In the genomic region with DNA sequence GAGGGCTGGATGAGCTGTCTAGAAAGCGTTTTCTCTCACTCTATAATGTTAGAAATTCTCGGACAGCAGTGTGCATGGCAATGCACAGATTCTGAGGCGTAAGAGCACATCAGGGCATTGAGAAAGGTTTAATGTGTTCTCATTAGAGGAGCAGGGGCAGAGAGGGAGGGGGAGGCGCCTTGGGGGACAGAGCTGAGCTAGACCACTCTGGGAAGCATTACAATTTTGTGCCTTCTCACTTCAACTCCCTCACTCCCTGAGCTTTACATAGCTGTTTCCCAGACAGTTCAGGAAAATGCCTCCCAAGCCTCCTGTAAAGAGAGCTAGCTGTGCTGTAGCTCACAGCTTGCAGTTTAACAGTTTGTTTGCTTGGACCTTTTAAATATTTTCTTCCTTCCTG, we compare ENCODE assay signal across 13 mouse cellular contexts.
DNase-seq lines count a peak whose midpoint lies in the region; ATAC-seq lines count a peak whose summit lies in the region.
"Had no signal": no experiment of that assay in that cellular context is flagged by ENCODE, and none has a peak within 500 bp of the region (broad histone marks: within the 10 kb centered on the region; RNA-seq: fewer than 3 reads in every experiment).

No protein-coding gene starts in this region.

- no peaks in the 10 kb centered on the region for H3K27me3 ChIP-seq in forebrain, embryonic 13.5 days
- no peaks in the 10 kb centered on the region for H3K27me3 ChIP-seq in limb, embryonic 11.5 days (ENCODE audit: control insufficient read depth, insufficient read depth, low read length)
- H3K27me3 ChIP-seq in neural tube, embryonic 12.5 days (replicated peaks) = no peaks in the 10 kb centered on the region
- no peaks in the 10 kb centered on the region for H3K27me3 ChIP-seq in liver, embryonic 12.5 days (replicated peaks)
- H3K27me3 ChIP-seq: CH12.LX; heart, embryonic 15.5 days; liver, embryonic 13.5 days; stomach, embryonic 15.5 days had no signal

- no peaks in the 10 kb centered on the region for H3K36me3 ChIP-seq in forebrain, embryonic 13.5 days (ENCODE audit: poor library complexity, severe bottlenecking)
- no peaks in the 10 kb centered on the region for H3K36me3 ChIP-seq in limb, embryonic 11.5 days (ENCODE audit: control insufficient read depth, insufficient read depth, low read length)
- no peaks in the 10 kb centered on the region for H3K36me3 ChIP-seq in neural tube, embryonic 12.5 days
- H3K36me3 ChIP-seq in liver, embryonic 12.5 days = no peaks in the 10 kb centered on the region
- H3K36me3 ChIP-seq: heart, embryonic 15.5 days; liver, embryonic 13.5 days; stomach, embryonic 15.5 days had no signal

- peak; percentile 62 for DNase-seq in embryo, embryonic 11 days
- DNase-seq in limb, embryonic 11.5 days (ENCODE audit: low spot score) = no peak
- DNase-seq in heart, adult 11 months = no peak
- DNase-seq in urinary bladder, postnatal 4 days (ENCODE audit: low spot score in 2 of 2) = no peak
- DNase-seq: cerebellum, postnatal 25 days; kidney, adult 2 months; liver, embryonic 13.5 days had no signal

- H3K9me3 ChIP-seq in forebrain, embryonic 13.5 days (replicated peaks) = no peaks in the 10 kb centered on the region
- no peaks in the 10 kb centered on the region for H3K9me3 ChIP-seq in limb, embryonic 11.5 days (ENCODE audit: control insufficient read depth, low read length)
- no peaks in the 10 kb centered on the region for H3K9me3 ChIP-seq in neural tube, embryonic 12.5 days
- no peaks in the 10 kb centered on the region for H3K9me3 ChIP-seq in liver, embryonic 12.5 days (replicated peaks)
- H3K9me3 ChIP-seq: heart, embryonic 15.5 days; liver, embryonic 13.5 days; stomach, embryonic 15.5 days had no signal

- peak overlapping the region; percentile 54; the same call in 1 of the 2 replicates for H3K27ac ChIP-seq in forebrain, embryonic 13.5 days
- H3K27ac ChIP-seq in limb, embryonic 11.5 days (replicated peaks; ENCODE audit: low read depth, low read length) = no peak overlapping the region
- H3K27ac ChIP-seq in neural tube, embryonic 12.5 days = 0 out of 2 replicates have a peak overlapping the region, but pooled peaks have one; percentile 26
- no peak overlapping the region for H3K27ac ChIP-seq in liver, embryonic 12.5 days
- H3K27ac ChIP-seq: heart, embryonic 15.5 days; liver, embryonic 13.5 days; stomach, embryonic 15.5 days had no signal

- peaks cover 60% of the 10 kb centered on the region for H3K4me1 ChIP-seq in forebrain, embryonic 13.5 days
- H3K4me1 ChIP-seq in limb, embryonic 11.5 days (ENCODE audit: control insufficient read depth, insufficient read depth, low read length) = peaks cover 14% of the 10 kb centered on the region
- H3K4me1 ChIP-seq in neural tube, embryonic 12.5 days = peaks cover 44% of the 10 kb centered on the region
- no peaks in the 10 kb centered on the region for H3K4me1 ChIP-seq in liver, embryonic 12.5 days
- H3K4me1 ChIP-seq: liver, embryonic 13.5 days had no signal

- ATAC-seq in forebrain, embryonic 13.5 days = no peak; the same call in 1 of the 2 replicates
- ATAC-seq in limb, embryonic 11.5 days (ENCODE audit: insufficient number of reproducible peaks, low FRiP score, low TSS enrichment, low read depth) = no peak
- ATAC-seq in neural tube, embryonic 12.5 days (ENCODE audit: low FRiP score, low read depth) = no peak
- no peak for ATAC-seq in liver, embryonic 12.5 days

- WGBS in forebrain, embryonic 13.5 days = 4% methylated on average over 4 of the region's 4 CpGs
- whole genome bisulfite sequencing in limb, embryonic 11.5 days = 23% methylated on average over 4 of the region's 4 CpGs
- WGBS in neural tube, embryonic 12.5 days = 5% methylated on average over 4 of the region's 4 CpGs
- 46% methylated on average over 4 of the region's 4 CpGs for WGBS in liver, embryonic 12.5 days (ENCODE audit: insufficient replicate concordance)

- no peak overlapping the region for H3K9ac ChIP-seq in forebrain, embryonic 13.5 days
- no peak overlapping the region for H3K9ac ChIP-seq in limb, embryonic 11.5 days (ENCODE audit: low read length)
- no peak overlapping the region for H3K9ac ChIP-seq in neural tube, embryonic 12.5 days
- no peak overlapping the region for H3K9ac ChIP-seq in liver, embryonic 12.5 days
- H3K9ac ChIP-seq: heart, embryonic 15.5 days; liver, embryonic 13.5 days; stomach, embryonic 15.5 days had no signal

- no peak overlapping the region for H3K4me3 ChIP-seq in forebrain, embryonic 13.5 days
- no peak overlapping the region for H3K4me3 ChIP-seq in limb, embryonic 11.5 days (ENCODE audit: low read depth, low read length)
- no peak overlapping the region for H3K4me3 ChIP-seq in neural tube, embryonic 12.5 days
- no peak overlapping the region for H3K4me3 ChIP-seq in liver, embryonic 12.5 days
- H3K4me3 ChIP-seq: heart, embryonic 15.5 days; liver, embryonic 13.5 days; stomach, embryonic 15.5 days had no signal

- peak overlapping the region; percentile 25 for H3K4me2 ChIP-seq in forebrain, embryonic 13.5 days
- H3K4me2 ChIP-seq in limb, embryonic 11.5 days (ENCODE audit: low read depth, severe bottlenecking) = 0 out of 2 replicates have a peak overlapping the region, but pooled peaks have one; percentile 12
- H3K4me2 ChIP-seq in neural tube, embryonic 12.5 days (replicated peaks) = peak overlapping the region; percentile 33
- H3K4me2 ChIP-seq in liver, embryonic 12.5 days = no peak overlapping the region
- H3K4me2 ChIP-seq: heart, embryonic 15.5 days; liver, embryonic 13.5 days; stomach, embryonic 15.5 days had no signal

Comparison
In these comparisons a context has a peak if more than half of its experiments do, and no peak if none do; other contexts are left out.
1. H3K27ac ChIP-seq: peak in forebrain, embryonic 13.5 days (single experiment) and neural tube, embryonic 12.5 days (single experiment); none in limb, embryonic 11.5 days (single experiment) and liver, embryonic 12.5 days (single experiment).